Mouse (Mus musculus): ENCODE data around the gene Zswim2. TPM values are rescaled to one million over a fixed set of nuclear protein-coding genes. Genes with fewer than 3 reads are reported as not detected.

Zswim2 gene
- total and polyA plus RNA-seq, 3 experiments, result not detected

DNA sequence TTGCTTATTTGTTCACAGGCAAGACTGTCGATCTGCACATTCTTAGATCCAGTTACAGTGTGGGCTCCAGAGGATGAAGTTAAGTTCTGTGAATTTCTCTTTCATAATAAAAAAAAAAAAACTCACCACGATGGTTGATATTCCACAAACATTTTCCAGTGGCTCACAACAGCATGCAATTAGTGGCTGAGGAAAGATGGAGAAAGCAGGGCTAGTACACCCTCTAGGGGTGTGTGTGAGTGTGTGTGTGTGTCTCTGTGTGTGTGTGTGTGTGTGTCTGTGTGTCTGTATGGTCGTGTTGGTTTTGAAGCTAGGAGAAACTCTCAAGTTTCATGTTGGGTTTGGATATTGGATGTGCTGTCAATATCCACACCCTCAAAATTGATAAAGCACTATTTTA lies 350 bp upstream of the Zswim2 start:
- H3K4me3 ChIP-seq (ENCODE audit: control insufficient read depth in 1 of 2, insufficient read depth in 1 of 2, low read depth in 2 of 2, low read length in 2 of 2), result no peak overlapping the region
- H3K9me3 ChIP-seq (replicated peaks; ENCODE audit: insufficient read depth, low read length), result no peaks in the 10 kb centered on the region
- TF ChIP-seq RCOR1 (IDR thresholded peaks at IDR 0.05; ENCODE audit: low read depth, low read length) (no peak), MYB (IDR thresholded peaks at IDR 0.05; ENCODE audit: low read depth, low read length) (no peak), SMC3 (IDR thresholded peaks at IDR 0.05; ENCODE audit: low read depth, low read length) (no peak), UBTF (IDR thresholded peaks at IDR 0.05; ENCODE audit: borderline replicate concordance, insufficient read depth, low read depth, low read length) (no peak), ELF1 (IDR thresholded peaks at IDR 0.05; ENCODE audit: low read depth, low read length) (no peak), NELFE (IDR thresholded peaks at IDR 0.05; ENCODE audit: low read depth, low read length) (no peak)
- DNase-seq (ENCODE audit: low read depth, low spot score), result no peak
- no peaks in the 10 kb centered on the region for H3K27me3 ChIP-seq (ENCODE audit: control insufficient read depth in 1 of 2, insufficient read depth in 2 of 2, low read length in 2 of 2)
- no peaks in the 10 kb centered on the region for H3K79me2 ChIP-seq (ENCODE audit: control insufficient read depth, insufficient read depth, low read length, poor library complexity)
- no peak overlapping the region for H3K9ac ChIP-seq (ENCODE audit: control insufficient read depth, low read depth, low read length, poor library complexity, severe bottlenecking)
- H3K27ac ChIP-seq (ENCODE audit: control insufficient read depth, low read depth, low read length), result no peak overlapping the region
- H3K4me1 ChIP-seq (ENCODE audit: control insufficient read depth in 1 of 2, insufficient read depth in 2 of 2, low read length in 2 of 2), result no peaks in the 10 kb centered on the region
- no peaks in the 10 kb centered on the region for H3K36me3 ChIP-seq (ENCODE audit: control insufficient read depth in 1 of 2, insufficient read depth in 2 of 2, low read length in 2 of 2)

DNA sequence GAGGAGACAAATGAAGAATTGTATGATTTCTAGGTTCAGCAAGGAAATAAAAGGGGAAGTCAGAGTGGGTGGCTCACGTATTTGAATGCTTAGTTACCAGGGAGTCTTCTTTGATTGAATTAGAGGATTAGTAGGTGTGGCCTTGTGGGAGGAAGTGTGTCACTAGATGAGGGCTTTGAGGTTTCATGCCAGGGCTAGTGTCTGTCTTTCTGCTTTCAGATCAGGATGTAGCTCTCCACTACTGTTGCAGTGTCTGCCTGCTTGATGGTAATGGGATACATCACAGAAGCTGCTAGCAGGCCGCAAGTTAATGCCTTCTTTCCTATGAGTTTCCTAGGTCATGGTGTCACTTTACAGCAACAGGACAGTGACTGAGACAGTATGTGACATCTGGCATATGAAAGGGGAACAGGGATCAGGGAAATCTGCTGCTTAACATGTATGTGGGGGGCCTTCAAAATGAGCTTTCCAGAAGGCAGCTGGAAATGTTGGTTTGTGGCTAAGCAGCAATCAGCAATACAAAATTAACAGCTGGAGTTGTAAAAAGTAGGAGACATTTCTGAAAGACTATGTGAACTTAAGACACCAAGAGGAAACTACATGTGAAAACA lies 11.4 kb downstream of the Zswim2 start:
- peak; percentile 35 for DNase-seq (ENCODE audit: low read depth, low spot score)
- no peaks in the 10 kb centered on the region for H3K9me3 ChIP-seq (replicated peaks; ENCODE audit: insufficient read depth, low read length)
- TF ChIP-seq USF1 (IDR thresholded peaks at IDR 0.05; ENCODE audit: low read depth, low read length), result no peak
- no peak for TF ChIP-seq ELF1 (IDR thresholded peaks at IDR 0.05; ENCODE audit: low read depth, low read length)
- no peak for TF ChIP-seq BHLHE40 (IDR thresholded peaks at IDR 0.05; ENCODE audit: borderline replicate concordance, low read depth, low read length)
- no peak for TF ChIP-seq MAX (IDR thresholded peaks at IDR 0.05; ENCODE audit: low read length)
- no peak for TF ChIP-seq RCOR1 (IDR thresholded peaks at IDR 0.05; ENCODE audit: low read depth, low read length)
- no peak overlapping the region for H3K9ac ChIP-seq (ENCODE audit: control insufficient read depth, low read depth, low read length, poor library complexity, severe bottlenecking)
- no peak overlapping the region for H3K27ac ChIP-seq (ENCODE audit: control insufficient read depth, low read depth, low read length)
- peaks cover 0 to 2% of the 10 kb centered on the region in 2 experiments; a peak in 1 of 4 replicates for H3K27me3 ChIP-seq (ENCODE audit: control insufficient read depth in 1 of 2, insufficient read depth in 2 of 2, low read length in 2 of 2)
- no peaks in the 10 kb centered on the region for H3K79me2 ChIP-seq (ENCODE audit: control insufficient read depth, insufficient read depth, low read length, poor library complexity)
- H3K4me1 ChIP-seq (ENCODE audit: control insufficient read depth in 1 of 2, insufficient read depth in 2 of 2, low read length in 2 of 2), result no peaks in the 10 kb centered on the region
- H3K4me3 ChIP-seq (ENCODE audit: control insufficient read depth in 1 of 2, insufficient read depth in 1 of 2, low read depth in 2 of 2, low read length in 2 of 2), result no peak overlapping the region
- no peaks in the 10 kb centered on the region for H3K36me3 ChIP-seq (ENCODE audit: control insufficient read depth in 1 of 2, insufficient read depth in 2 of 2, low read length in 2 of 2)

DNA sequence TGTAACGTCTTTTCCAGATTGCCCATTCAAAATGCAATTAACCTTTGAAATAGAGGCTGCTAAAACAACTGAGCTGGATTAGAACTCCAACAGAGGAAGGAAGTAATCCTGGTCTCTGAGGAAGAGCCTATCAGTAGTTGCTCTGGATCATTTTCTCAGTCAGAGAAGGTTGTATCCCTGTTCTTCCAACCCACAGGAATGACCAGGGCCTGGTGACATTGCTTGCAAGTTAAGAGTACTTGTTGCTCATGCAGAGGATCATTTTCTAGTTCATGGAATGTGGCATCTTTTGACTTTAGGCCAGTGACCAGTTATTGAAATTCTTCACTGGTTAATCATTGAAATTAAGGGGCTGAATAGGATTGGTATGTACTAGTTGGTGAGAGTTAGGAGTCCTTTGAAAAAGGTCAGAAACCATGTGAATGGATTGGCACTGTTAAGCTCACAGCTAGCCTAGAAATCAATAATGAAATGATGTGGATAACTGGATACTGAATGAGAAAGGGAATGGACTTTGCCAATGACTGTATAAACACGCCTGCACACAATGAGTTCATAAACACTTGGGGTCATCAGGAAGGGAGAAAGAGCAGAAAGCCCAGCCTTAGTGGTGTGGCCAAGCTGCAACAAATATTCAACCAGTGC lies 39.0 kb downstream of the Zswim2 start:
- TF ChIP-seq POLR2A (IDR thresholded peaks at IDR 0.05; ENCODE audit: control insufficient read depth in 1 of 2, insufficient read depth in 1 of 2, low read depth in 1 of 2, low read length in 2 of 2, poor library complexity in 1 of 2) (no peak), SMC3 (IDR thresholded peaks at IDR 0.05; ENCODE audit: low read depth, low read length) (no peak), USF2 (IDR thresholded peaks at IDR 0.05; ENCODE audit: borderline replicate concordance in 1 of 2, insufficient read depth in 1 of 2, low read depth in 1 of 2, low read length in 2 of 2) (no peak), NRF1 (IDR thresholded peaks at IDR 0.05; ENCODE audit: insufficient read depth, low read depth, low read length, poor library complexity, severe bottlenecking) (no peak), POLR2AphosphoS5 (IDR thresholded peaks at IDR 0.05; ENCODE audit: borderline replicate concordance, low read depth, low read length) (no peak), USF1 (IDR thresholded peaks at IDR 0.05; ENCODE audit: low read depth, low read length) (no peak), GABPA (IDR thresholded peaks at IDR 0.05; ENCODE audit: low read depth, low read length) (no peak), HCFC1 (IDR thresholded peaks at IDR 0.05; ENCODE audit: low read depth, low read length) (no peak), MXI1 (IDR thresholded peaks at IDR 0.05; ENCODE audit: low read depth, low read length) (no peak), ZC3H11A (IDR thresholded peaks at IDR 0.05; ENCODE audit: low read depth, low read length) (no peak), RAD21 (IDR thresholded peaks at IDR 0.05; ENCODE audit: low read depth, low read length) (no peak), JUND (IDR thresholded peaks at IDR 0.05; ENCODE audit: low read depth, low read length) (no peak), MAX (IDR thresholded peaks at IDR 0.05; ENCODE audit: low read length) (no peak), NELFE (IDR thresholded peaks at IDR 0.05; ENCODE audit: low read depth, low read length) (no peak), POLR2AphosphoS2 (IDR thresholded peaks at IDR 0.05; ENCODE audit: low read length) (no peak), ZKSCAN1 (IDR thresholded peaks at IDR 0.05; ENCODE audit: low read depth, low read length) (no peak), TCF12 (IDR thresholded peaks at IDR 0.05; ENCODE audit: low read depth, low read length) (no peak), UBTF (IDR thresholded peaks at IDR 0.05; ENCODE audit: borderline replicate concordance, insufficient read depth, low read depth, low read length) (no peak), MAFK (IDR thresholded peaks at IDR 0.05; ENCODE audit: borderline replicate concordance, low read depth, low read length) (no peak)
- H3K4me1 ChIP-seq (ENCODE audit: control insufficient read depth in 1 of 2, insufficient read depth in 2 of 2, low read length in 2 of 2), result no peaks in the 10 kb centered on the region
- no peak overlapping the region for H3K9ac ChIP-seq (ENCODE audit: control insufficient read depth, low read depth, low read length, poor library complexity, severe bottlenecking)
- no peaks in the 10 kb centered on the region for H3K9me3 ChIP-seq (replicated peaks; ENCODE audit: insufficient read depth, low read length)
- H3K4me3 ChIP-seq (ENCODE audit: control insufficient read depth in 1 of 2, insufficient read depth in 1 of 2, low read depth in 2 of 2, low read length in 2 of 2), result no peak overlapping the region
- H3K79me2 ChIP-seq (ENCODE audit: control insufficient read depth, insufficient read depth, low read length, poor library complexity), result no peaks in the 10 kb centered on the region
- H3K27me3 ChIP-seq (ENCODE audit: control insufficient read depth in 1 of 2, insufficient read depth in 2 of 2, low read length in 2 of 2), result no peaks in the 10 kb centered on the region; a peak in 1 of 4 replicates
- no peak for DNase-seq (ENCODE audit: low read depth, low spot score)
- H3K27ac ChIP-seq (ENCODE audit: control insufficient read depth, low read depth, low read length), result no peak overlapping the region
- H3K36me3 ChIP-seq (ENCODE audit: control insufficient read depth in 1 of 2, insufficient read depth in 2 of 2, low read length in 2 of 2), result no peaks in the 10 kb centered on the region

All from MEL (cell line).